Mouse (Mus musculus) intestine, embryonic 14.5 days (tissue): ENCODE results near the gene Naa40. TPM values are rescaled to one million over a fixed set of nuclear protein-coding genes. Genes with fewer than 3 reads are reported as not detected.

Experiments
- ATAC-seq: fragments of 200-750 bp; cut with Nextera tagmentation; replicated peaks from 2 replicates; pipeline ENCODE4 v1.8.0; 2017; ENCODE audit warnings: low read depth, moderate number of reproducible peaks, moderate TSS enrichment, moderate library complexity; ENCODE audit not compliant: low FRiP score, low TSS enrichment
- DNase-seq: peaks from one replicate; pipeline ENCODE4 v3.0.0-alpha.2; 2018; ENCODE audit warnings: low spot score
- H3K27ac ChIP-seq: fragments of 300-500 bp; sonication (generic); 2 replicates; pipeline ENCODE4 v1.5.1; 2014; ENCODE audit warnings: low read depth, mild to moderate bottlenecking, control low read depth
- H3K27me3 ChIP-seq: fragments of 300-500 bp; sonication (generic); replicated peaks from 2 replicates; pipeline ENCODE4 v1.6.1; 2014; ENCODE audit warnings: low read length, control low read depth; ENCODE audit not compliant: control insufficient read depth, insufficient read depth
- H3K36me3 ChIP-seq: fragments of 300-500 bp; sonication (generic); 2 replicates; pipeline ENCODE4 v1.6.1; 2014; ENCODE audit warnings: low read length, control low read depth; ENCODE audit not compliant: control insufficient read depth, insufficient read depth
- H3K4me1 ChIP-seq: fragments of 300-500 bp; sonication (generic); replicated peaks from 2 replicates; pipeline ENCODE4 v1.6.1; 2014; ENCODE audit warnings: low read length, control low read depth, mixed read lengths; ENCODE audit not compliant: control insufficient read depth, insufficient read depth
- H3K4me2 ChIP-seq: fragments of 300-500 bp; sonication (generic); 2 replicates; pipeline ENCODE4 v1.6.1; 2014; ENCODE audit warnings: low read length
- H3K4me3 ChIP-seq: fragments of 300-500 bp; sonication (generic); 2 replicates; pipeline ENCODE4 v1.5.1; 2014; ENCODE audit warnings: low read depth, low read length, control low read depth, mixed read lengths
- H3K9ac ChIP-seq: fragments of 300-500 bp; sonication (generic); 2 replicates; pipeline ENCODE4 v1.6.1; 2014; ENCODE audit warnings: mild to moderate bottlenecking, low read length
- H3K9me3 ChIP-seq: fragments of 300-500 bp; sonication (generic); 2 replicates; pipeline ENCODE4 v1.6.1; 2016; ENCODE audit warnings: low read length, control low read depth; ENCODE audit not compliant: control insufficient read depth
- WGBS: fragments of 180-500 bp; shearing (Covaris S2); extraction: QIAGEN DNeasy Blood & Tissue Kit; methylation state at CpG from one replicate; pipeline ENCODE4 v1.1.7; 2014; 5-methylcytosine and 5-hydroxymethylcytosine counted together
- polyA plus RNA-seq: library from polyadenylated mRNA; unstranded; fragments of >200 nt; fragmentation: Nextera tagmentation; extraction: Ambion mirVana; gene quantifications from 2 replicates; pipeline ENCODE4 v1.2.1, GENCODE M21; 2014

Naa40 gene
- polyA plus RNA-seq, 1 experiment from 2014 or later = 67.4 TPM

GRCm38 (mm10) chr19:7187157-7187556, 53.8 kb downstream of the Naa40 start:
- Histone ChIP-seq H3K4me1 (peaks cover 28% of the 10 kb centered on the region), H3K4me3 (no peak overlapping the region)

DNA sequence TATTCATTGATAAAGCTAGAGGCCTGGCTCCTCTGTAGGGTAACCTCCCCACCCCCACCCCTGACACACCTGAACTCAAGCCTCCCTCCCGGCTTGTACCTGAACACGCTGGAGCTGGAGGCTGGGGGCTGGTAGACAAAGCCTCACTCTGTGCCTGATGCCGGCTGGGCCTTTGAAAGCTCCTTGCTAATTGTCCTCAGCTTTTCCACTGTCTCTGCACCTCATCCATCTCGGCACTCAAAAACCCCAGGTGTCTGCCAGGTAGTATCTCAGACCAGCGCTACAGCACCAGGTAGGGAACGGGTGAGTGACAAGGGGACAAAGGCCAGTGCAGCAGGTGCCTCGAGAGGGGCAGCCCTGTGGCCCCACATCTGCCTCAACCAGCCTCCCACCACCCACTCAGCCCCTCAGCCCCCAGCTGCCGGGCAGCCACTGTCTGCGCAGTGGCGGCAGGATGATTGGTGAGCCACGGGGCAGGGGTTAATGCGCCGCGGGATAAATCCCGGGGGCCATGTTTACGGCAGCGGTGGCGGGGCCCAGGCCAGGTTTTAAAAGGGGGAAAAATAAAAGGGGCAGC, 55.2 kb downstream of the Naa40 start:
- 8% methylated on average over 18 of the region's 18 CpGs for WGBS
- H3K4me1 ChIP-seq = peaks cover 22% of the 10 kb centered on the region
- H3K9ac ChIP-seq = no peak overlapping the region
- DNase-seq (peak; percentile 57), ATAC-seq (no peak)
- no peak overlapping the region for H3K27ac ChIP-seq
- H3K27me3 ChIP-seq = no peaks in the 10 kb centered on the region
- H3K9me3 ChIP-seq = no peaks in the 10 kb centered on the region
- H3K4me2 ChIP-seq = peak overlapping the region; percentile 20
- no peaks in the 10 kb centered on the region for H3K36me3 ChIP-seq
- no peak overlapping the region for H3K4me3 ChIP-seq

More at GRCm38 (mm10) chr19:7187157-7187556, 53.8 kb downstream of the Naa40 start:
- no peak for ATAC-seq
- no peak for DNase-seq
- Histone ChIP-seq H3K4me2 (no peak overlapping the region), H3K27me3 (no peaks in the 10 kb centered on the region), H3K9me3 (no peaks in the 10 kb centered on the region), H3K36me3 (no peaks in the 10 kb centered on the region), H3K9ac (no peak overlapping the region), H3K27ac (no peak overlapping the region)
- 56% methylated on average over 5 of the region's 5 CpGs for WGBS

GRCm38 (mm10) chr19:7185059-7185458, 55.9 kb downstream of the Naa40 start:
- 52% methylated on average over 4 of the region's 4 CpGs for WGBS
- no peak overlapping the region for H3K9ac ChIP-seq

GRCm38 (mm10) chr19:7183419-7183818, 57.6 kb downstream of the Naa40 start:
- no peak overlapping the region for H3K27ac ChIP-seq
- H3K4me3 ChIP-seq = no peak overlapping the region
- WGBS = 64% methylated on average over 11 of the region's 11 CpGs
- no peaks in the 10 kb centered on the region for H3K27me3 ChIP-seq
- no peak overlapping the region for H3K9ac ChIP-seq
- H3K36me3 ChIP-seq = no peaks in the 10 kb centered on the region
- no peak overlapping the region for H3K4me2 ChIP-seq
- H3K4me1 ChIP-seq = peaks cover 22% of the 10 kb centered on the region
- no peaks in the 10 kb centered on the region for H3K9me3 ChIP-seq
- ATAC-seq (no peak), DNase-seq (no peak)

More at GRCm38 (mm10) chr19:7185059-7185458, 55.9 kb downstream of the Naa40 start:
- DNase-seq (no peak), ATAC-seq (no peak)
- H3K4me2 ChIP-seq = no peak overlapping the region; the same call in 1 of the 2 replicates
- no peaks in the 10 kb centered on the region for H3K9me3 ChIP-seq
- no peaks in the 10 kb centered on the region for H3K27me3 ChIP-seq
- peaks cover 22% of the 10 kb centered on the region for H3K4me1 ChIP-seq
- no peaks in the 10 kb centered on the region for H3K36me3 ChIP-seq
- no peak overlapping the region for H3K4me3 ChIP-seq
- H3K27ac ChIP-seq = no peak overlapping the region

DNA sequence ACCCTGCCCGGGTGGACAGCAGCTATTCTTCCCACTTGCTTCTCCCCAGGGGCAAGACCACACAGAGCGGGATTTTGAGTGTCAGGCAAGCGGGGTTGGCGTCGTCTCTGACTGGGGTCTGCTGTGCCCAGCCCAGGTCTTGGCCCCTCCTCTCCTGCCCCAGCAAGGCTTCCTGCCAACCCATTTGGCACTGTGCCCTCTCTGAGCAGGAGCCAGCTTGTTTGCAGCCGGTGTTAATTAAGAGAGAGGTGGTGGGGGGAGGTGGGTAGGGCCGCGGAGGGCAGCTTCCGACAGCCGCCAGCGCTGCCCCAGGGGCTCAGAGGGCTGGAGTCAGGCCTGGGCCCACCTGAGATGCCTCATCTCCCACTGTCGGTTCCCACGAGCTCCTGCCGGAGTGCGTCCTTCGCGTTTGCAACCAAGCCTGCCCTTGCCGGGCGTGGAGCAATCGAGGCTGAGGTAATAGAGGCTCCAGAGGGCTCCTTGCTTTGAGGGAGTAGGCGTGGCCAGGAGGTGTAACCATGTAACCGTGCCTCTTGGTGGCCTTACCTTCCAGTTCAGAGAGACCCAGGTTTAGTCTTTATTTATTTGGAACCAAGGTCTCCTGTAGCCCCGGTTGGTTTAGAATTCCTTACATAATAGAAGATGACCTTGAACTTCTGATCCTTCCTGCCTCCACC, 58.6 kb downstream of the Naa40 start:
- Histone ChIP-seq H3K36me3 (no peaks in the 10 kb centered on the region), H3K4me1 (peaks cover 22% of the 10 kb centered on the region), H3K9ac (no peak overlapping the region), H3K27me3 (no peaks in the 10 kb centered on the region), H3K9me3 (no peaks in the 10 kb centered on the region), H3K4me3 (no peak overlapping the region), H3K4me2 (peak overlapping the region; percentile 32), H3K27ac (no peak overlapping the region)
- 12% methylated on average over 23 of the region's 23 CpGs for whole genome bisulfite sequencing
- DNase-seq (peak; percentile 63), ATAC-seq (peak; percentile 43; the same call in 1 of the 2 replicates)

DNA sequence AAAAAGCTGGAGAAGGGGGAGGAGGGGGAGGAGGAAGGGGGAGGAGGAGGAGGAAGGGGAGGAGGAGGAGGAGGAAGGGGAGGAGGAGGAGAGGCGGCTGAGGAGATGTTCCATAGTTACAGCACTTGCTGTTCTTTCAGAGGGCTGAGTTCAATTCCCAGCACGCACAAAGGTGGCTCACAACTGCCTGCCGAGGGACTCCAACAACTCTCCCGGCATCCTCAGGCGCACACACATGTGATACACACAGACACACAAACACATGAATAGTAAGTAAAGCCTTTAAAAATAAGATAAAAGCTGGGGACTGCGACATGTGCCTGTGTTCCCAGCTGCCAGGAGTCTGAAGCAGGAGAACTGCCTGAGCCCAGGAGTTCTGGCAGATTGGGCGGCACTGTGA, 59.5 kb downstream of the Naa40 start:
- Histone ChIP-seq H3K9ac (no peak overlapping the region), H3K27me3 (no peaks in the 10 kb centered on the region), H3K27ac (no peak overlapping the region), H3K4me2 (no peak overlapping the region), H3K4me3 (no peak overlapping the region), H3K36me3 (no peaks in the 10 kb centered on the region), H3K4me1 (peaks cover 22% of the 10 kb centered on the region), H3K9me3 (no peaks in the 10 kb centered on the region)
- DNase-seq (no peak), ATAC-seq (no peak)
- WGBS = 51% methylated on average over 7 of the region's 7 CpGs

- Histone ChIP-seq H3K27ac (no peak overlapping the region), H3K4me2 (no peak overlapping the region), H3K9me3 (no peaks in the 10 kb centered on the region), H3K4me1 (peaks cover 21% of the 10 kb centered on the region), H3K4me3 (no peak overlapping the region), H3K27me3 (no peaks in the 10 kb centered on the region), H3K9ac (no peak overlapping the region), H3K36me3 (no peaks in the 10 kb centered on the region)
- no peak for DNase-seq
- 83% methylated on average over 8 of the region's 8 CpGs for WGBS
- no peak for ATAC-seq
These were observed 60.1 kb downstream of the Naa40 start for GRCm38 (mm10) chr19:7180756-7181405.

DNA sequence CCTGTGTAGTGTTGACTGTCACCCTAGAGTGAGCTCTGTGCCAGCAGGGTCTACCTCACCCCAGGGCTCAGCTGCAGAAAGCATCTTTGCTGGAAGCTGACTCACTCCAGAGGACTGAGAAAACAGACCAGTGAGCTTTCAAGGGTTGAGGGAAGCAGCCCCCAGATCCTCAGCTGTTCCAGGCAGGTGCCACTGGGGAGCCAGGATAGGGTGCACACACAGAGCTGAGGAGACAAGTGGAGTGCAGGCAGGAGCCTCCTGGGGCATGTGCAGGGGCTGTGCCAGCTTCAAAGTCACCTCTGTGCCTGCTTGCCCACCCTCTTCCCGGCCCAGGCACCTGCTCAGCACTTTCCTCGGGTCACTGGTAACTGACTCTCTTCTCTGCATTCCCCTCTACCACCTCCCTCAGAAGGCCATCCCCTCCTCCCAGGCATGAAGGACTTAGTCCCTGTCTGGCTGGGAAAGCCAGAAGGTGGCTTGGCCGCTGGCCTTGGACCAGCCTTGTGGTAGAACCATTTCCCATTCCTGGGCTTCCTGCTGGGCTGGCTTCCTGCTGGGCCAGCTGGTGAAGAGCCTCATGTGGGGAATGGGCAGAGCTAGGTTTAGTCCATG, 62.0 kb downstream of the Naa40 start:
- H3K9ac ChIP-seq = no peak overlapping the region
- no peaks in the 10 kb centered on the region for H3K27me3 ChIP-seq
- DNase-seq (no peak), ATAC-seq (no peak)
- WGBS = 65% methylated on average over 3 of the region's 3 CpGs
- no peaks in the 10 kb centered on the region for H3K9me3 ChIP-seq
- H3K4me1 ChIP-seq = peaks cover 16% of the 10 kb centered on the region
- H3K4me2 ChIP-seq = no peak overlapping the region
- H3K27ac ChIP-seq = no peak overlapping the region
- no peaks in the 10 kb centered on the region for H3K36me3 ChIP-seq
- no peak overlapping the region for H3K4me3 ChIP-seq
